Mouse (Mus musculus): ENCODE data around the gene Epb41l4b.

Epb41l4b gene

DNA sequence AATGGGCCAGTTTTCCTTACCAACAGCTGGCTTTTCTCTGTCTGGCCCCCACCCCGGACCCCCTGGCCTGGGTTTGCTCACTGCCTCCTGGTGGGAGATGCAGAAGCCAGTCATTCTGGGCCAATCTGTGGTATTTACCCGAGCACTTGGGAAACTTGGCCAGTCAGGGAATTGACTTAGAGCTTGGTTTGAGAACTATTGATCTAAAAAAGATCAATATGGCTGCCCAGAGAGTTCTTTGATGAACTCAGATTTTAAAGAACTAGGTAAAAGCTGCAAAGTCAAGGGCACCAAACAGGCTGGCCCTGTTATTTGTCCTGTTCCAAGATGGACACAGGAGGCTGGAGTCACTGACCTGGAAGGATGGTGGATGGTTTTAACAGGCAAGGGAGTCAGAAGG, 84.6 kb downstream of the Epb41l4b start:
- no peak for DNase-seq

DNA sequence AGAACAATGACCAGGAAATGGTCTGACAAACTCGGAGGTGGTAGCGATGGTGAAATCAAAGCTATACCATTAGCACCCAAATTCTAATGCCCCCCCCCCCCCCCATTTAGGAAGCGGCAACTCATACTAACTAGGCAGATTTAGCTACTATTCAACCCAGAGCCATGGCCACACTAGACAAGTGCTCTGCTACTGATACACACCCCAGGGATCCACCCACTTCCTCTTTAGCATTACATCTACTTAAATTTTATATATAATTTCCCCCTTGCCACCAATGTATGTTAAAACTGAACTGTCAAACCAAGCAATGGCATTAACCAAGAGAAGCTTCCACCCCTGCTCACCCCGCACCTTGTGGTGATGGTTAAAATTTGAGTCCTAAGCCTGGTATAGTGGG, 85.6 kb downstream of the Epb41l4b start:
- no peak for DNase-seq

DNA sequence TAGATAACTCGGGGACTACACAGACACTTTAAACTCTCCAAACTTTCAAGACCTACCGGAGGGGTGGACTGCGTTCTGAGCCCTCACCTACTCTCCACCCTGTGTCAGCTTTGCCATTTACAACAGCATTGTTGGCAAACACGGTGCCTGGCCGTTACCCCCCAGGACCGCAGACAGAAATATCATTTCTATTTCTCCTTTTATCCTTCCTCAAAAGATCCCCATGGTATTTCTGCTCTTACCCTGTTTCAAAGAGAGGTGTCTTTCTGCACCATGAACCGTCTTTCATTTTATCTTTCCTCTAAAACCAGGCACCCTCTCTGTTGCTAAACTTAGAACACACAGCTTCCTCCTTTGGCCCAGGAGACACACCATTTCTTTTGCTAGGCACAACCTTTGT, 87.6 kb downstream of the Epb41l4b start:
- no peak for DNase-seq

DNA sequence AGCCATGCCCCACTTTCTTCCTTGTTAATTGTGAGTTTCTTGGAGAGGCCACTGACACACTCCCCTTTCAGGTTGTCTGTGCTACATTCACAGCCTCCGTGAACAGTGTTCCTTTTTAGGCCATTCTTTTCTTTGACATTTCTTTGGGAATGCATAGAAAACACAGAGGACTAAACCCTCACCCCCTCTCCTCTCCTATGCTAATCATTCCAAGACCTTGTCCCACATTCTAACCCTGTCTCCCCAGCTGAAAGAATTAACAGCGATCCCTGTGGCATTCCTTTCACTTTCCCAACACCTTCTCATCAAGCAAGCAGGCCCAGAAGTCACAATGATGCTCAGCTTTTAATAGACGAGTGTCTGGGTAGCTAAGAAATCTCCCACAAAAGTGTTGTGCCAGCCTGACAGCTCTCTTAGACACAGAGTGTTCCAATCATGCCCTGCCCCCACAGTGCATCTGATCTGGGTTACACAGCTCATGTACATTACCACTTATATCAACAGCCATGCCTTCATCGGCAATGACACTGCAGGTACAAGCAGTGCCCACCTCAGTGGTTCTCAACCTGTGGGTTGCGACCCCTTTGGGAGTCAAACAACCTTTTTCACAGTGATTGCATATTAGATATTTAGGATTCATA, 93.8 kb downstream of the Epb41l4b start:
- no peak for DNase-seq

DNA sequence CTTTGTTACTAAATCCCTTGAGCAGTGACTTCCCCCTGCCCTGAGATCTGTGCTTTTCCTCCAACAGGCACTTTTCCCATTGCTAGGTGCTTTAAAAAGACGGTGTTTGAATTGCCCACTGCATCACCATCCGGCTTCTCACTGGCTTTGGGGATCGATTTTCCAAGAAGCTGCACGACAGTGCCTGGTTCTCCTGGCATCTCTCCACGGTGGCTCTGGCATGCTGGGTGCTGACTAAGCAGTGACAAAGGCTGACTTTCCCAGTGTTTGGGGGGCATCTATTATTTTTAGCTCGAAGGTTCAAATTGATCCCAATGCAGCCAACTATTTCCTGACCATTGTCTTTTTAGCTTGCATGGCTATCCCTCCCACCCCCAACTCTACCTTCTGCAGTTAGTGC, 94.7 kb downstream of the Epb41l4b start:
- no peak for DNase-seq

DNA sequence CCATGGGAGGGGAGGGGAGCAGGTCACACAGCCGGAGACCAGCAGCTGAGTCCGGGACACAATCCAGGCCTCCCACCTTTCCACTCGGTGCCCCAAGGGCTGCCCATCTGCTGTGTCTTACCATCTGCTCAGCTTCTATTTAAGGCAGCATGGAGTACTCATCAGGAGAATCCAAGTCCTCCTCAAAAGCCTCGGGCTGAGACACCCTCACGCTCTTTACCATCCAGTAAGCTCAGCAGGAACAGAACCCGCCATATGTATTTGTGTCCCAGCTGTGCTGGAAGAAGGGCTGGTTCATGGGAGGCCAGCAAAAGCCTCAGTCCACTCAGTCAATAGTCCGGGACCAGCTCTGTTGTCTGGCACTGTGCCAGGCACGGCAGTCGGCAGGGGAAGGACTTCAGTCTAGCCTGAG, 97.1 kb downstream of the Epb41l4b start:
- no peak for DNase-seq

DNA sequence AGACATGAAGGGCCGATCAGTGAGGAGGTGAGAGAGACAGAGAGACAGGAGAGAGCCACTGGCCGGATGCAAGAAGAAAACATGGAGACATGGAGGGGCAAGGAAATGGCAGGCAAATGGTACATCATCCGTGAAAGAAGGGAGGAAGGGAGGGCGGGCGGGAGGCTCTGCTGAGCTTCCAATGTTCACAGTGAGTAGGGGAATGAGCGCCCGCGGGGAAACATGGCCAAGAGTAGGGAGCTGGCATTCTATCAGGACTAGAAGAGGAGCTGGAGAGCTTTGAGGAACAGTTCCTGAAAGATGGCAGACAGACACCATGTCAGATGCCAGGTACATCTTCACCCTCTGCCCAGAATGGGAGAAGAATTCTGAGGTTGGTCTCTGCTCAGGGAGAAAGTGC, 99.6 kb downstream of the Epb41l4b start:
- no peak for DNase-seq

DNA sequence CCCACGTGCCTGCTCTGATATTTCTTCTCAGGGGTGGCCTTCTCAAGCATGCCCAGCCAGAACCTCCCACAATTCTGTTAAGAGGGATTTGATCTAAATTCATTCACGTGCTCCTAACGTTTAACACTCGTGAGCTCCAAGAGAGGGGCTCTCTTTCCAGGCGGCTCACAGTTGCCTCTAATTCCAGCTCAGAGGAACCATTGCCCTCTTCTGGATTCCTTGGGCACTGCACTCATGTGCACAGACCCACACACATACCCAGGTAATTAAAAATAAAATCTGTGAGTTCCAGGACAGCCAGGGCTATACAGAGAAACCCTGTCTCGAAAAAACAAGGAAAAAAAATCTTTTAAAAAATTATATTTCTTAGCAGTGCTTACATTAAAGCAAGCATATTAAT, 101.6 kb downstream of the Epb41l4b start:
- DNase-seq, result no peak

DNA sequence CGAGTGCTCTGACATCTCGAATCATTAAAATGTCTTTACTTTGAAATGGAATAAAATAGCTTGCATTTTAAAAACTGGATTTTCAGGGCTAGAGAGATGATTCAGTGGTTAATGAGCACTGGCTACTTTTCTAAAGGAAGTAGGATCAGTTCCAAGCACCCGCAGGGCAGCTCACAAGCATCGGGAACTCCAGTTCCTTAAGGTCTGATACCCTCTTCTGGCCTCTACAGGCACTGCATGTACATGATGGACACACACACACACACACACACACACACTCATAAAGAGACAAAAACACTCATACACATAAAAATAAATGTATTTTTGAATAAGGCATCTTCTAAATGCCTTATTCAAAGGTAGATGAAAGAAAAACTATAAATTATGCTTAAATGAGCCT, 102.0 kb downstream of the Epb41l4b start:
- no peak for DNase-seq

DNA sequence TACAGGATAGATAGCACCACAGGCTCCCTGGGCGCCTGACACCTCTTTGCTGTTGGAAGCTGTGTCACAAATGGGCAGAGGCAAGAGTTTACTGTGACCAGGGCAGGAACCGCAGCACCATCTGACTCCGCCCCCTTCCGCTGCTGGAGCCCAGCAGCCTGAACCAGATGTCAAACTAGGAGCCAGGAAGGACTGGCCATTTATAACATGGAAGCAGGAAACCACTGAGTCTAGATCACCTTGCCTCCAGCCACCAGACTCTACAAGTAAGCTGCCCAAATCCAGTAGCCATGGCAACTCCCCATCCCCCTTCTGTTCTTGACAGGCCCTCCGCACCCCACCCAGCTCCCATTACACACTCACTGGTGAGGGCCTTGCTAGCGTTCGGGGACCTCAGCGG, 102.8 kb downstream of the Epb41l4b start:
- DNase-seq, result no peak

DNA sequence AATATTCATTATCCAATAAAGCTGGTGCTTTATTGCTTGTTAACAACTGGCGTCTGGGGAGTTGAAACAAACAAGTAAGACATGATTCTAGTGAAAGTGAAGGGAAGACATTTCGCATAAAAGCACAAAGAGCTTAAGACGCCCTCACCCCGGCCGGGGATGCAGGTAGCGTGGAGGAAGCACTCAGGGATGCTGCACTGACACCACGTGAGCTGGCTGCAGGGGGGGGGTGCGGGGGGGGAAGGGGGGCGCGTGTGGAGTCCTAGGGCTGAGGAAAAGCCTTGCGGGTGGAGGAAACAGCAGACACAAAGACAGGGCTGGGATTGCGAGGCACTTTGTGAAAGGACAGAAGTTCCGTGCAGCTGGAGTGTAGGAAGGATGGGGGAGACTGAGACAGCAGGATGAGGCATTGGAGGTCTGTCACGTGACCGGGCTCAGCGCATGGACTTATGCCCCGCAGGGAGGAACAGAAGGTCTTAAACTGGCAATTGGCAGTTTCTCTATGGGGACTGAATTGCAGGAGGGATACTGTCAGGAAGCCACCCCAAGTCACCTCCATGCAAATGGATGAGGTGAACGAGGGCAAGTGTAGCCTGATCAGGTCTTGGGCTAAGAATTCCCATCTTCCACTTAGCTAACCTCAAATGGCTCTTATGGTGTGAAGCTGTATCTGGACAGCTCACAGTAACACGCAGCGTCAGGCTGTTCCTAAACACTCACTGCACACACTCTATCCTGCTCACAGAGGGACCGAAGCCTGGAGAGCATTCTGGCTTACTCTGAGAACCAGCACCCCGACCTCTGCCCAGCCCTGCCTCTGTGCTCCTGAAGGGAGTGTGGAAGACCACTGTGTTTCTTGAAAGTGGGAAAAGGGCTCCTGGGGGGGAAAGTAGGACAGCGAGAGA, 103.9 kb downstream of the Epb41l4b start:
- DNase-seq, result no peak

DNA sequence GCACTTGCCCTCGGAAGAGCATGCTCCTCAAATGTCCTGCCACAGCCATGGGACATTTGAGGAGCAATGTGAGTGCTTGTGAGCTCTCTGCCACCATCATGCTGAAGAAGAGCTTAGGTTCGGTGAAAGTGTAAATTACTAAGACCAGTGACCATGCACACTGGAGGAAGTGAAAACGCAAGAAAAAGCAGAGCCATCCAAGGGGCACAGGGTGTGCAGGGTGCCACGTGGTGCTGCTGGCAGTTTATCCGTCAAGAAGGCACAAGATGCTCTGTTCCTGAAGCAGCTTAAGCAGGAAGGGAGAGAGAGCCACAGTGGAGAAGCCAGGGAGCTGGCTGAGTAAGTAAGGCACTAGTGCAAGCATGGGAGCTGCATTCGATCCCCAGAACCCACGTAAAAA, 105.7 kb downstream of the Epb41l4b start:
- DNase-seq, result no peak

DNA sequence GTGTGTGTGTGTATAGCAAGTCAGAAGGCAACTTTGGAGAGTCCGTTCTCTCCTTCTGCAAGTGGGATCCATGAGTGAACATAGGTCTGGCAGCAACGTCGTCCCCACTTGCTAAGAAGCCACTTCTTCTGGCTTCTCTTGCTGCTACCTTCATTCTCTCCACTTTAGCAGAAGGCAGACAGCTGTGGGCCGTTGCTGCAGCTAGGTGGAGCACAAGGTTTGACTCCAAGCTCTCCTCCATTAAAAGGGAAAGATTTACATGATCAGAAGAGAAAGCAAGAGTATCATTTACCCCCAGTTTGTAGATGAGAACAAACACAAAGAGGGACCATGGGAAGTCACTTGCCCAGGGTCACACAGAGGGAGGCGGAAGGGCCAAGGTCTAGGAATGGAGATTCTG, 109.1 kb downstream of the Epb41l4b start:
- DNase-seq, result no peak

DNA sequence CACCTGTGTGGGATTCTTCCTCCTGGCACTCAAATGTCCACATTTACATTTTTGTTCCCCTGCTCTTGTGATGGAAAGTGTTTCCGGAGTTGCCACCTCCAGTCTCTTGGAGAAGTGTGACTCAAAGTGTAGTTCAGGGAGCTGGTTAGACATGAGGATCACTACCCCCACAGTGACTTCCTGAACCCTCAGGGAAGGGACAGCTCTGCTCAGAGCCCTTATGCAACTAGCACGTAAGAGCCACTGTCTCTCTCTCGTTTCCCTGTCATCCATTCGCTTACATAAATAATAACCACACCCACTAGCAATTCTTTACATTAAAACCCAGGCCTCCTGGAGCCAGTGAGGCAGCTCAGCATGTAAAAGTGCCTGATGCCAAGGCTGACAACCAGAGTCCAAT, 111.8 kb downstream of the Epb41l4b start:
- DNase-seq, result no peak

DNA sequence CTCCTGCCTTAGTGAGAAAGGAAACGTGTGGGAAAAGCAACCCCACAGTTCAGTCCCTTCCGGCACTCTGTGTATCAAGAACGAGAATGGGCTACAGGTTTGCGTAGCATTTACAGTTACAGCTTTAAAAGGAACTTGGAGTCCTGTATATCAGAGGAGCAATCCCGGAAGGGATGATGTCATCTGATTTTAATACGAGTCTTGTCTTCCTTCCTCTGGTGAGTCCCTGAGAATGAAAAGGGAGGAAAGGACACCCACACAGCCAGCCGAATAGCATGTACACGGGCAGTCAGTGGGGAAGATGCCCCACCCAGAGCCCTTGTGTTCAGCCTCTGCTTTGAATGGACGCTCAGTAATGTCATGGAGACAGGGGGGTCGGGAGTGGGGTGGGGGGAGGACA, 115.3 kb downstream of the Epb41l4b start:
- peak; percentile 89 for DNase-seq

DNA sequence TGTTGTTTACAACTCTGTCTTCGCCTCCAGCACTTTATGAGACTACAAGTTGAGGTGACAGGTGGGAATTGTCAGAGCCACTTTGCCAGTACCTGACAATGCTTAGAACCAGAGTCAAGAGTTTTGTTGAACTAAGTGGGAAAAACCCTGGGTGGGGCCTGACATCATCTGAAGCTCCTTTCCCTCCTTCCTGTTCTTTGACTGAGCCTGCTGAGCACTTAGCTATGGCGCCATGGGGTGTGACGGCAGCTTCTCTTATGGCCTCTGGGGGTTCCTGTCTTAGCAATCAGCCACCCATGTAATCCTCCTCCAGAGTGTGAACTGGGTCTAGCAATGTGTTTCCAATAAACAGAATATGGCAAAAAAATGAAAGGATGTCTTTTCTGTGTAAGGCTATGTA, 119.7 kb downstream of the Epb41l4b start:
- DNase-seq, result no peak

DNA sequence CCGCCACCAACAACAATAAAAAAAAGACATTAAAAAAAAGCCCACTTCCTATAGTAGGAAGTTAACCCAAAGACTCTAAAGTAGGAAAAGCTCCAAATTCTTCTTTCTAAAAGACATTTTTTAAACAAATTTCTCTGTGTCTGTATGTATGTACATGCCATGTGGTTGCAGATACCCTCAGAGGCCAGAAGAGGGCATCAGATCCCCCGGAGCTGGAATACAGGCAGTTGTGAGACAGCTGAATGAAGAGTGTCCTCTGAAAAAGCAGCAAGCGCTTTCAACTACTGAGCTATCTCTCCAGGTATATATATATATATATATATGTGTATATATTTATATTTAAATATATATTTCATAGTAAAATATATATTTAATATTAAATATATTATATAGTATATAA, 121.9 kb downstream of the Epb41l4b start:
- DNase-seq, result no peak

DNA sequence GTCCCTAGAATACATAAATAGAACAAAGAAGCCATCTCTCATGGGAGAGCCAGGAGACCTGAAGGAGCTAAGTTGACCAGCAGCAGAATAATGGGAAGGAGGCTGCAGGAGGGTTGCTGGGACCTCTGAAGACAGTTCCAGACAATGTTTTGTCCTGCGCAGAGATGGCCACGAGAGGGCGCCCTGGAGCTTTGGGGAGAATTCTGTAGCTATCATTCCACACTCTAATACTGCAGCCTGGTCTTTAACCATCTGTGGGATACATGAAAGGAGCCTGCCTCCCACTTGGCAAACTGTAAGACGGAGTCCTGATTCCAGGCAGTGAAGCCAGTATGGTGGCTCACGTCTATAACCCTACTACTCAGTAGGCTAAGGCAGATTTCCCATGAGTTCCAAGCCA, 126.0 kb downstream of the Epb41l4b start:
- DNase-seq, result peak; percentile 74

DNA sequence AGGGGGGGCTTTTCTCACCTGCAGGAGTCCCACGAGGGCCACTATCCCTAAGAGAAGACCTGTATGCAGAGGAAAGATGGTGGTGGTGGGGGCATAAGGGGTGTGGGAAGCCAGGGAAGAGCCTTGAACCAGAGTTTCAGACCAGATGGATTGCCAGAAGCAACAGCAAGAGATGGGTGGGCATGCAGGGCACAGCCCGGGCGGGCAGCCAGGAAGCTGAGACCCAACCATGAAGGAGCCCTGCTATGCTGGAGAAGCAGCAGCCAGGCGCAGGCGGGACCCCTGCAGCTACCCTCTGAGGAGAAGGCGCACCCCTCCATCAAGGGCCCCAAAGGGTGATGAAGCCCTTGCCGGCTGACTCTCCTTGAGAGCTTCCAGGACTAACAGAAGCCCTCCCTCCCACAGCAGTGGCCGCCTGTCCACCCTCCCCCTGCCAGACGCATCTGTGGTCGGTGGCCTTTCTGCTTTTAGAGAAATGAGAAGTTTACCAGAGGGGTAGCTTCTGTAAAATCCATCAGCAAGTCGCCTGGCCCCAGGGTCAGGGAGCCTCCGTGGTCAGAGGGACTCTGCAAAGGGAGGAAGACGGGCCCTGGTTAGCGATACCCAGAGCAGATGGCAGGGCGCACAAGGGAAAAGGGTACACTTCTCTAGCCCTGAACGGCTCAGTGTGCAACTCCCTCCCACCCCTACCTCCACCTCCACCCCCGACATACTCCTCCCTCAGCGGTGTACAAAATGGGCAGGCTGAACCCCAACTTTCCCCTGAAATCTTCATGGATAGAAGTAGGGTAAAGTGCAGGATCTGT, 126.7 kb downstream of the Epb41l4b start:
- DNase-seq, result peak; percentile 78

DNA sequence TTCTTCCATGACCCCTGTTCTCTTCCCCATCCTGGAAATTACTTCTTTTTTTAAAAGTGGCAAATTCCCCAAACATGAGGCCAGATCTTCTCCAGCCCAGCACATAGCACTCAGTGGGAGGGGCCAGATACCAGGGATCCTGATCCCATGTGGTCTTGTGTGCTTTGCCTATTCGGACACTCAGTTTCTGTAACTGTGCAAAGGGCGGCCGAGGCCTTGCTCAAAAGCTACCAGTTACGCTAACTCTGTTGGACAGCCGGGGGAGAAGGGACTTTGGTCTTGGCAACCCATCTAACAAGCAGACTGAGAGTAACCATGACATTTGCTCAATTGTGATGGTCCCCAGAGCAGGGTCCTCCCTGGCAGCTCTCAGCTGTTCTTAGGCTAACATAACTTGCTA, 128.2 kb downstream of the Epb41l4b start:
- peak; percentile 65 for DNase-seq

DNA sequence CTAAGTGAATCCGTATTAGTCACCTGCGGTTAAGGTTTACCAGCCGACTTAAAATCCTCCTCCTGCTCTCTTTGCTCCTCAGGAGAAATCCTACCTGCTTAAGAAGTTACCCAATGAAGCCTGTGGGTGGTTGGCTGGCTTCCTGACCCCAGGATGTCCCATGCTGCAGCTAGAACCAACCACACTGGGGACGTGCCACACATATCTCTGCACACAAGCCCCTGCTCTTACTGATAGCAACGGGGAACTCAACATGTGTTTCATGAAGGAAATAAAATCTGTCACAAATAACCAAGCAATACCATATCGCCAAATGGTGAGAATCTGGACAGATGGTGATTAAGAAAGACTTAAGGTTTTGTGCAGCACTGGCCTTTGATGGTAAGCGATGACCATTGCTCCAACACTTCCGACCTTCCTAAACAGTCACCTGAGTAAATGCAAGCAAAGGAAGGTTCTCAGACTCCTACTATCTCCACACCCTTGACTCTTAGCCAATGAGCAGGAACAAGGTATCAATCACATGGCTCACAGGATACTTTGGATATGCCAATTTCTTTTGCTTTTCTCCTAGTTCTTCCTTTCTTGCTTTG, 131.7 kb downstream of the Epb41l4b start:
- no peak for DNase-seq

DNA sequence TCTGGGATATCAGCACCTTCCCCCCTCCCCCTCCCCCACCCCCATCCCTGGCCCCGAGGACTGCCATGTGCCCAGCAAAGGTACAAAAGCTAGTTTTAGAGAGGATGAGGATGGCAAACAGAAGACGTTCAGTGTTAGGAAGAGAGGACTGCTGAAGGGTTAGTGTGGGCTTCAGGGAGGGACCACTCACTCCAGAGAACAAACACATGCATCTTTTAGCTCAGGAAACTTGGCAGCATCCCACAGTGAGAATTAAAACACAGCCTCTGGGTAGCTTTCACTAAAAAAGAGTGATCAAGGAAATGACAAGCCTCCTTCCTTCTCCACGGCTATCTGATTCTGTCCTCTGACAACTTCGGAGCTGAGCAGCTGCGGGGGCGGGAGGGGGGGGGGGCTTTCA, 132.3 kb downstream of the Epb41l4b start:
- no peak for DNase-seq

DNA sequence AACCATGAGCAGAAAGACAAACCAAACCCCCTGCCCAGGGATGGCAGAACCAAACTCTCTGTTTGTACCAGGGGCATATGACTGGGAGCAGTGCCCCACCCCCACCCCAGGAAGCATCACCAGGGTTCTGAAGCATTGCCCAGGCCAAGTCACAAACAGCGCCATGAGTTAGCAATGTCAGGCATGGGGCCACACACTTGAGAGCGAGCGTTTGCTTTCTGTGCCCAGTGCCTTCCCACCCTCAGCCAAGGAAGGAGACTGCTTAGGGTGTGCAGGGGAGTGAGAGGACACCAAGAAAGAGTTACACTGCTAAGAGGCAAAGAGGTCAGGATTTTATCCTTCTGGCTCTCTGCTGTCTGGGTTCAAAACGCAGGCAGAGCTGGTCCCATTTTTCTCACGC, 132.8 kb downstream of the Epb41l4b start:
- peak; percentile 76 for DNase-seq
